In the genomic region with DNA sequence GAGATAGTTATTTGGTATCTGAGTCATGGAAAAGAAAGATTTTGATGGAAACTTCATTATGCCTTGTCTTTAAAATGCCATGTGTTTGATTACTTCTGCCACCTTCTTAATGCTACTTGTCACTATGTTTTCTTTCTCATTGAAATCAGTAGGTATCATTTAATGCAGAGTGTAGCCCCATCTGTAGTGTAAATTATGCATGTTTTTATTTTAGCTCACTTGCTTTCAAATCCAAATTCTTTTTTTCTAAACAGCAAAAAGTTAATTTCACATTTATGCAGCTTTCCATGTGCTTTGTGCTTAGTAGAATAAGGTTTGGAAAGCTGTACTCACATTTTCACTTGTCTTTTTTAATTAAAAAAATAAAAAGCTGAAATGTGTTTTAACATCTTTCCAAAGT, we compare ENCODE assay signal across 26 mouse cellular contexts.
"Had no signal": no experiment of that assay in that cellular context is flagged by ENCODE, and none has a peak within 500 bp of the region (broad histone marks: within the 10 kb centered on the region; RNA-seq: fewer than 3 reads in every experiment).

No protein-coding gene starts in this region.

- DNase-seq: gastrocnemius, adult 2 months; gastrocnemius, postnatal 10 days; gastrocnemius, postnatal 25 days; heart, adult 18-20 months; heart, postnatal 10 days; heart, postnatal 4 days; kidney, adult 18-20 months; kidney, adult 8-10 months; kidney, postnatal 14 days; kidney, postnatal 36 days; layer of hippocampus, adult 9-11 months; layer of hippocampus, postnatal 36 days; left cerebral cortex, postnatal 4 days had no signal

- H3K27me3 ChIP-seq: heart, embryonic 12.5 days; hindbrain, embryonic 12.5 days; intestine, embryonic 15.5 days; limb, embryonic 13.5 days; limb, embryonic 15.5 days; liver, embryonic 12.5 days had no signal

- H3K36me3 ChIP-seq: heart, embryonic 10.5 days; heart, embryonic 12.5 days; hindbrain, embryonic 10.5 days; hindbrain, embryonic 12.5 days; intestine, embryonic 15.5 days; limb, embryonic 13.5 days; limb, embryonic 15.5 days; liver, embryonic 12.5 days had no signal

- H3K4me2 ChIP-seq: heart, embryonic 12.5 days; hindbrain, embryonic 12.5 days; hindbrain, embryonic 14.5 days; intestine, embryonic 15.5 days; limb, embryonic 13.5 days; limb, embryonic 15.5 days; liver, embryonic 12.5 days had no signal

- H3K4me3 ChIP-seq: gastrocnemius, adult 2 months; heart, embryonic 10.5 days; heart, embryonic 12.5 days; hindbrain, embryonic 10.5 days; hindbrain, embryonic 12.5 days; intestine, embryonic 15.5 days; limb, embryonic 13.5 days; limb, embryonic 15.5 days; liver, embryonic 12.5 days had no signal

- H3K27ac ChIP-seq: gastrocnemius, adult 2 months; heart, embryonic 10.5 days; hindbrain, embryonic 10.5 days; hindbrain, embryonic 12.5 days; hindbrain, embryonic 14.5 days; intestine, embryonic 15.5 days; limb, embryonic 13.5 days; limb, embryonic 15.5 days; liver, embryonic 12.5 days; liver, embryonic 14.5 days had no signal

- H3K4me1 ChIP-seq: heart, embryonic 10.5 days; heart, embryonic 12.5 days; hindbrain, embryonic 10.5 days; hindbrain, embryonic 12.5 days; intestine, embryonic 15.5 days; limb, embryonic 13.5 days; limb, embryonic 15.5 days; liver, embryonic 12.5 days had no signal

- H3K9ac ChIP-seq: heart, embryonic 12.5 days; hindbrain, embryonic 12.5 days; hindbrain, embryonic 14.5 days; intestine, embryonic 15.5 days; limb, embryonic 13.5 days; limb, embryonic 15.5 days; liver, embryonic 12.5 days; liver, embryonic 14.5 days had no signal

- H3K9me3 ChIP-seq: heart, embryonic 10.5 days; heart, embryonic 12.5 days; hindbrain, embryonic 10.5 days; hindbrain, embryonic 12.5 days; intestine, embryonic 15.5 days; limb, embryonic 13.5 days; limb, embryonic 15.5 days; liver, embryonic 12.5 days had no signal

- ATAC-seq: hindbrain, embryonic 16.5 days; inflammation-experienced regulatory T-cells, adult 6 months; intestine, embryonic 15.5 days; intestine, postnatal 0 days; liver, embryonic 12.5 days had no signal
